Mouse (Mus musculus) ES-Bruce4 (cell line): Measurements from ENCODE around the gene Fcgr4.

Experiments
- CTCF ChIP-seq: IDR thresholded peaks from one replicate; pipeline ENCODE4 v1.8.1; 2011; ENCODE audit warnings: low read depth, low read length
- EP300 ChIP-seq: IDR thresholded peaks from 2 replicates; pipeline ENCODE4 v1.6.1; 2011; ENCODE audit warnings: low read depth, low read length; ENCODE audit not compliant: insufficient read depth
- POLR2A ChIP-seq: IDR thresholded peaks from one replicate; pipeline ENCODE4 v1.8.1; 2011; ENCODE audit warnings: low read length; ENCODE audit not compliant: insufficient read depth

DNA sequence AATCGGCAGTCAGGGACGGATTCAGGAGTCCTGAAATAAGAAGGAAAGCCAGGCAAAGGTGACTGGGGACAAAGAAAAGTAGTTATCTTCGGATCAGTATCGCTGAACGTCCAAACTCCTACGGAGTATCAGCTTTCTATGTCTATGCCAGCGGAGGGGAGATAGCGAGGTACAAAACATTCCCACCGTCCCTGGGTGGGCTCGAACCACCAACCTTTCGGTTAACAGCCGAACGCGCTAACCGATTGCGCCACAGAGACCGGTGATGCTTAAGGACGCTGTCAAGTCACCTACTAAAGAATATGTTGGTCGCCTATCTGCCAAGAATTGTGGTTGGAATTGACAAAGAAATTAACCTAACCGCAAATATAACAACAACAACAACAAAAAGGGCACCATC lies 15.0 kb downstream of the Fcgr4 start:
- no peak for TF ChIP-seq CTCF
- TF ChIP-seq POLR2A, result no peak
- peak; percentile 67 for TF ChIP-seq EP300
